Mouse (Mus musculus) embryonic facial prominence, embryonic 12.5 days (tissue): ENCODE measurements around the gene Gdf15. TPM values are rescaled to one million over a fixed set of nuclear protein-coding genes. Genes with fewer than 3 reads are reported as not detected.
A peak's percentile ranks its signal among the peaks of the same experiment; 100 is the strongest.

Experiments
- ATAC-seq: fragments of 200-750 bp; cut with Nextera tagmentation; 2 replicates; pipeline ENCODE4 v1.8.0; 2017; ENCODE audit not compliant: insufficient number of reproducible peaks, insufficient read depth, low FRiP score, low TSS enrichment
- H3K27ac ChIP-seq: fragments of 300-500 bp; sonication (generic); 2 replicates; pipeline ENCODE4 v1.5.1; 2016; ENCODE audit warnings: mild to moderate bottlenecking
- H3K27me3 ChIP-seq: fragments of 300-500 bp; sonication (generic); 2 replicates; pipeline ENCODE4 v1.6.1; 2016; ENCODE audit warnings: mild to moderate bottlenecking, moderate library complexity
- H3K36me3 ChIP-seq: fragments of 300-500 bp; sonication (generic); 2 replicates; pipeline ENCODE4 v1.6.1; 2016; ENCODE audit warnings: mild to moderate bottlenecking
- H3K4me1 ChIP-seq: fragments of 300-500 bp; sonication (generic); 2 replicates; pipeline ENCODE4 v1.6.1; 2016
- H3K4me2 ChIP-seq: fragments of 300-500 bp; sonication (generic); replicated peaks from 2 replicates; pipeline ENCODE4 v1.6.1; 2016; ENCODE audit warnings: mild to moderate bottlenecking, moderate library complexity
- H3K4me3 ChIP-seq: fragments of 300-500 bp; sonication (generic); 2 replicates; pipeline ENCODE4 v1.5.1; 2016; ENCODE audit warnings: mild to moderate bottlenecking
- H3K9ac ChIP-seq: fragments of 300-500 bp; sonication (generic); 2 replicates; pipeline ENCODE4 v1.6.1; 2016; ENCODE audit warnings: mild to moderate bottlenecking, moderate library complexity
- H3K9me3 ChIP-seq: fragments of 300-500 bp; sonication (generic); 2 replicates; pipeline ENCODE4 v1.6.1; 2016; ENCODE audit warnings: mild to moderate bottlenecking, moderate library complexity
- WGBS: fragments of 180-500 bp; shearing (Covaris S2); methylation state at CpG from one replicate; pipeline ENCODE4 v1.1.7; 2016; 5-methylcytosine and 5-hydroxymethylcytosine counted together
- polyA plus RNA-seq: library from polyadenylated mRNA; unstranded; fragments of >200 nt; fragmentation: Nextera tagmentation; extraction: Ambion mirVana; gene quantifications from 2 replicates; pipeline ENCODE4 v1.2.1, GENCODE M21; 2016

Gene Gdf15
- polyA plus RNA-seq, 1 experiment from 2014 or later, result not detected

GRCm38 (mm10) chr8:70622220-70622619, 10.0 kb downstream of the Gdf15 start:
- no peak overlapping the region for H3K4me3 ChIP-seq
- WGBS, result 57% methylated on average over 3 of the region's 3 CpGs
- H3K9ac ChIP-seq, result no peak overlapping the region
- no peak overlapping the region for H3K4me2 ChIP-seq
- ATAC-seq, result no peak
- H3K9me3 ChIP-seq, result no peaks in the 10 kb centered on the region
- H3K27me3 ChIP-seq, result peaks cover 23% of the 10 kb centered on the region
- no peak overlapping the region for H3K27ac ChIP-seq
- no peaks in the 10 kb centered on the region for H3K4me1 ChIP-seq
- no peaks in the 10 kb centered on the region for H3K36me3 ChIP-seq

GRCm38 (mm10) chr8:70618888-70619334, 13.3 kb downstream of the Gdf15 start:
- Histone ChIP-seq H3K4me3 (no peak overlapping the region), H3K27me3 (peaks cover 23% of the 10 kb centered on the region), H3K27ac (no peak overlapping the region), H3K4me2 (no peak overlapping the region), H3K9ac (no peak overlapping the region), H3K4me1 (no peaks in the 10 kb centered on the region), H3K36me3 (no peaks in the 10 kb centered on the region), H3K9me3 (no peaks in the 10 kb centered on the region)
- no peak for ATAC-seq
- WGBS, result 33% methylated on average over 9 of the region's 9 CpGs

GRCm38 (mm10) chr8:70617985-70618384, 14.3 kb downstream of the Gdf15 start:
- peaks cover 23% of the 10 kb centered on the region for H3K27me3 ChIP-seq
- no peak overlapping the region for H3K9ac ChIP-seq
- no peak overlapping the region; the same call in 1 of the 2 replicates for H3K27ac ChIP-seq
- H3K4me1 ChIP-seq, result no peaks in the 10 kb centered on the region
- no peak overlapping the region for H3K4me2 ChIP-seq
- 78% methylated on average over 11 of the region's 11 CpGs for WGBS
- no peaks in the 10 kb centered on the region for H3K9me3 ChIP-seq
- no peak overlapping the region for H3K4me3 ChIP-seq
- no peaks in the 10 kb centered on the region for H3K36me3 ChIP-seq
- ATAC-seq, result no peak

DNA sequence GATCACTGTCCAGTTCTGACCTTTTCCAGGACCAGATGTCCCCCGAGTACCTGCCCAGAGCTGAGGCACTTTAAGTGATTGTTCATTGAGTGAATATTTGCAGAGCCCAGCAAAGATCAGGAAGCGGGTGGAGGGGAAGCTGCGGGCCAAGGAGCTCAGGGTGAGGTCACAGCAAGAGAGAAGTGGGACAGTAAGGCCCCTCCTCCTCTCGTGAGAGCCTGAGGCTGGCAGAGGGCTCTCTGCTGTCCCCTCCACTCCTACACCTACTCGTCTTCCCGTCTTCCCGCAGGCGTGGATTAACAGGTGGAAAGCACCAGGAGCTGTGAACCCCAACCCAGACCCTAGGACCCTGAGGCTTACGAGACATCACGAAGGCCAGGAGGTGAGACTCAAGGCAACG, 15.6 kb downstream of the Gdf15 start:
- no peaks in the 10 kb centered on the region for H3K36me3 ChIP-seq
- 49% methylated on average over 11 of the region's 11 CpGs for WGBS
- H3K9me3 ChIP-seq, result no peaks in the 10 kb centered on the region
- no peak overlapping the region for H3K4me3 ChIP-seq
- no peak overlapping the region for H3K9ac ChIP-seq
- H3K4me1 ChIP-seq, result 0 out of 2 replicates have a peak, but pooled peaks cover 2% of the 10 kb centered on the region
- no peak overlapping the region for H3K27ac ChIP-seq
- no peak overlapping the region for H3K4me2 ChIP-seq
- peaks cover 13% of the 10 kb centered on the region for H3K27me3 ChIP-seq
- no peak for ATAC-seq

DNA sequence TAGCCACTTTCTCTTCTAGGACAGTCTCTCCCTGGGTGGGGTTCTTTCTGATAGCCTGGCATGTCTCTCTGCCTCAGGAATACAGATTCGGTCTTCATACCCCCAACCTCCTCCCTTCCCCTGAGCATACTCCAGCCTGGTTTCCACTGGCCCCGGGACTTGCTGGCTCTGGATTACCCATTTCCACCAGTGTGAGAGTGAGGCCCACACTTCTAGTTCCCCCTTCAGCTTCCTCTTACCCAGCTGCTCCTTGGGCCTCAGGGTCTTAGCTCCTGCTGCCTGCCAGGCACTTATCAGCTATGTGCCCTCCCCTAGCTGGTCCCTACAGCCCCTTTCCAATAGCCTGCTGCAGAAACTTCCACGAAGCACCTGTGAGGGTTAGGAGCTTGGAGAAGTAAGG, 16.4 kb downstream of the Gdf15 start, which contains the start of gene Lrrc25:
Lrrc25 (plus strand) TSS at position 262 of the 400 bp plus-strand sequence.
- Histone ChIP-seq H3K4me1 (peaks cover 8% of the 10 kb centered on the region; the same call in 1 of the 2 replicates), H3K9me3 (no peaks in the 10 kb centered on the region), H3K9ac (no peak within 1 kb of the TSS), H3K27me3 (peaks cover 9% of the 10 kb centered on the region), H3K27ac (no peak within 1 kb of the TSS), H3K4me2 (no peak within 1 kb of the TSS), H3K36me3 (no peaks in the 10 kb centered on the region), H3K4me3 (no peak within 1 kb of the TSS)
- 82% methylated on average over 3 of the region's 3 CpGs for WGBS
- no peak for ATAC-seq

- Histone ChIP-seq H3K9ac (no peak overlapping the region), H3K36me3 (no peaks in the 10 kb centered on the region), H3K9me3 (no peaks in the 10 kb centered on the region), H3K27ac (no peak overlapping the region), H3K4me2 (no peak overlapping the region), H3K27me3 (peaks cover 5% of the 10 kb centered on the region), H3K4me1 (peaks cover 13% of the 10 kb centered on the region), H3K4me3 (no peak overlapping the region)
- ATAC-seq, result no peak
- WGBS, result 90% methylated on average over 8 of the region's 8 CpGs
Observed at GRCm38 (mm10) chr8:70615281-70615680, 17.0 kb downstream of the Gdf15 start.

- Histone ChIP-seq H3K9me3 (no peaks in the 10 kb centered on the region), H3K4me2 (no peak overlapping the region), H3K4me1 (peaks cover 14% of the 10 kb centered on the region), H3K9ac (no peak overlapping the region), H3K36me3 (no peaks in the 10 kb centered on the region), H3K4me3 (no peak overlapping the region), H3K27ac (no peak overlapping the region), H3K27me3 (no peaks in the 10 kb centered on the region)
- 78% methylated on average over 5 of the region's 5 CpGs for WGBS
- no peak for ATAC-seq
Observed at GRCm38 (mm10) chr8:70614469-70614868, 17.8 kb downstream of the Gdf15 start.

- Histone ChIP-seq H3K4me3 (no peak overlapping the region), H3K36me3 (no peaks in the 10 kb centered on the region), H3K4me1 (peaks cover 21% of the 10 kb centered on the region), H3K27me3 (no peaks in the 10 kb centered on the region), H3K9me3 (no peaks in the 10 kb centered on the region), H3K27ac (no peak overlapping the region), H3K9ac (no peak overlapping the region), H3K4me2 (no peak overlapping the region)
- ATAC-seq, result no peak
- 13% methylated on average over 1 of the region's 1 CpGs for WGBS
Observed at GRCm38 (mm10) chr8:70613763-70614162, 18.5 kb downstream of the Gdf15 start.

DNA sequence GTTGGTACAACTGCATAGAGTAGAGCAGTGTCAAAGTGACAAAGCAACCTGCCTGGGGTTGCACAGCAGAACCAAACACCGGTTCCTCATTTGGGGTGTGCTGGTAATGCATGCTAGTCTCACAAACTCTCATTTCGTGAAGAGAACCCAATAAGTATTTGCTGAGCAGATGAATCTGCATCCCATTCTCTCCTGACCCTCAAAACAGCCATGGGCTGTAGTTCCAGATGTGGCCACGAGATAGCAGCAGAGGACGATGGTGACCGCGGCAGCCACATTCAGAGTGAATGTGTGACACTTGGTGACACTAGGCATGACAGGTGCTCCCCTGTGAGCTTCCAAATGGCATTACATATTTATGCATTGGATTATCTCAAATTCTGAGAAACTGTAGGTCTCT, 20.4 kb downstream of the Gdf15 start:
- WGBS, result under 1% methylated on average over 6 of the region's 6 CpGs
- Histone ChIP-seq H3K4me1 (peaks cover 34% of the 10 kb centered on the region), H3K27me3 (no peaks in the 10 kb centered on the region), H3K4me2 (peak overlapping the region; percentile 87), H3K27ac (peak overlapping the region; percentile 98), H3K36me3 (no peaks in the 10 kb centered on the region), H3K9ac (peak overlapping the region; percentile 60; the same call in 1 of the 2 replicates), H3K9me3 (no peaks in the 10 kb centered on the region), H3K4me3 (peak overlapping the region; percentile 44)
- no peak for ATAC-seq

GRCm38 (mm10) chr8:70610796-70611771, 21.2 kb downstream of the Gdf15 start:
- Histone ChIP-seq H3K4me2 (peak overlapping the region; percentile 87), H3K4me3 (peak overlapping the region; percentile 44), H3K9ac (peak overlapping the region; percentile 60), H3K36me3 (no peaks in the 10 kb centered on the region), H3K9me3 (no peaks in the 10 kb centered on the region), H3K27ac (peak overlapping the region; percentile 98), H3K27me3 (no peaks in the 10 kb centered on the region), H3K4me1 (peaks cover 40% of the 10 kb centered on the region)
- WGBS, result under 1% methylated on average over 54 of the region's 54 CpGs
- ATAC-seq, result no peak

DNA sequence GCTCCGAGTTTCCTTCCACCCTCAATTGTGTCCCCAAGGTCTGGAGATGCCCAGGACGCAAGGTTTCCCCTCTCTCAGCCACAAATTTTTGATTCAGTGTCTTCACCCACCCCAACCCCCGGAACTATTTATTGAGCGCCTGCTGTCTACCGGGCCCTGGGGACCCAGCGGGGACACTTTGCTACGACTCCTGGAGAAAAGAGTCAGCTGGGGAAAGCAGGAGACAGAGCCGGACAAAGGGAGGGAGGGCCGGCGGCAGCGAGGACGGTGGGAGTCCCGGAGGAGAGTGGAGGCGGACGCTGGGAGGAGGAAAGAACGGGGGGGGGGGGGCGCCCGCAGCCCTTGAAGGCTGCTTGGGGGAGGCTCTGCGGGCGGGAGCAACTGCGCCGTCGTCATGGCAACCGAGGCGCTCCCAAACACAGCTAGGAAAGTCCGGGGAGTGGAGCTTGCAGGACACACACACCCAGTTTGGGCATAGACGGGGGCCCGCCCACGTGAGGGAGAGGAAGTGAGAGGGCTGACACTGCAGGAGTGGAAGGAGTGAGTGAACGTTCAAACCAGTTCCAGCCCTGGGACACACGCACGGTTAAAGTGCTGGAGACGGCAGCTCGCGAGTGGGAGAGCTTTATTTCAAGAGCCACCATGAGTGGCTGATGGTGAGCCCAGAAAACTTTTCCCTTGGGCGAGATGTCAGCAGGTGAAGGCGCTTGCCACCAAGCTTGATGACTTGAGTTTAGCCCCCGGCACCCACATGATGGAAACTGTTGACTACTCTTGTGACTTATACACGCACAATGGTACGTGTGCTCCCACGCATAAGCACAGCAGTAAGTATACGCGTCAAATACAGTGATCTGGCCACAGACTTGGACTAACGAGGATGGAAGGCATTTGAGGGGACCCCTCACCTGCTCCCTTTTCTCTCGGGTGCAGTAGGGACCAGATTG, 22.1 kb downstream of the Gdf15 start:
- H3K4me3 ChIP-seq, result peak overlapping the region; percentile 44
- H3K36me3 ChIP-seq, result no peaks in the 10 kb centered on the region
- no peaks in the 10 kb centered on the region for H3K27me3 ChIP-seq
- peak overlapping the region; percentile 87 for H3K4me2 ChIP-seq
- peaks cover 40% of the 10 kb centered on the region for H3K4me1 ChIP-seq
- ATAC-seq, result peak; percentile 49
- peak overlapping the region; percentile 53 for H3K9ac ChIP-seq
- H3K27ac ChIP-seq, result peak overlapping the region; percentile 98
- no peaks in the 10 kb centered on the region for H3K9me3 ChIP-seq
- 1% methylated on average over 43 of the region's 45 CpGs for WGBS
